Mouse (Mus musculus) erythroblast, embryonic 14.5 days (primary cell): ENCODE data around the gene Pithd1.

Source experiments
- GATA1 ChIP-seq: IDR thresholded peaks from 2 replicates; pipeline ENCODE4 v1.6.1; 2012; ENCODE audit warnings: low read length, inconsistent platforms, mixed read lengths
- TAL1 ChIP-seq: IDR thresholded peaks from 3 replicates; pipeline ENCODE4 v1.6.1; 2012; ENCODE audit warnings: low read length, inconsistent platforms, mixed read lengths

DNA sequence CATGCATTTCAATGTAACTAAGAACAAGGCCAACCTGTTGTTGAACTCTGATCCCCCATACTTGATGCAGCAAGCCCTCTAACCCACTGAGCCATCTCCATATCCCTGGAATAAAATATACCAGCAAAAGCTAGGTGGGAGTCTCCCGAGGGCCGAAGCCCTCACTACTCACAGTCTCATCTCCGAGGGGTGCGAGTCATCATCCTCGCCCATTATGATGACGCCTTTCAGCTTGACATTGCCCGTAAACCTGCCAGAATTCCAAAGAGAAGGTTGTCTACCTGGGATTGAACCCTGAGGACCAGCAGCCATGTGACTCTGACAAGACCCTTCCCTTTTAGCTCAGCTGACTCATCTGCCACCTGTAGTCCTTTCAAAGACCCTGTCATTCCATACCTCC, 1.3 kb downstream of the Pithd1 start:
- TF ChIP-seq GATA1 (no peak), TAL1 (no peak)
